Mouse (Mus musculus): ENCODE measurements around the gene Hand2.

Gene Hand2

GRCm38 (mm10) chr8:57341541-57341840 lies 20.7 kb downstream of the Hand2 start:
- DNase-seq (ENCODE audit: low read depth, low spot score): no peak

DNA sequence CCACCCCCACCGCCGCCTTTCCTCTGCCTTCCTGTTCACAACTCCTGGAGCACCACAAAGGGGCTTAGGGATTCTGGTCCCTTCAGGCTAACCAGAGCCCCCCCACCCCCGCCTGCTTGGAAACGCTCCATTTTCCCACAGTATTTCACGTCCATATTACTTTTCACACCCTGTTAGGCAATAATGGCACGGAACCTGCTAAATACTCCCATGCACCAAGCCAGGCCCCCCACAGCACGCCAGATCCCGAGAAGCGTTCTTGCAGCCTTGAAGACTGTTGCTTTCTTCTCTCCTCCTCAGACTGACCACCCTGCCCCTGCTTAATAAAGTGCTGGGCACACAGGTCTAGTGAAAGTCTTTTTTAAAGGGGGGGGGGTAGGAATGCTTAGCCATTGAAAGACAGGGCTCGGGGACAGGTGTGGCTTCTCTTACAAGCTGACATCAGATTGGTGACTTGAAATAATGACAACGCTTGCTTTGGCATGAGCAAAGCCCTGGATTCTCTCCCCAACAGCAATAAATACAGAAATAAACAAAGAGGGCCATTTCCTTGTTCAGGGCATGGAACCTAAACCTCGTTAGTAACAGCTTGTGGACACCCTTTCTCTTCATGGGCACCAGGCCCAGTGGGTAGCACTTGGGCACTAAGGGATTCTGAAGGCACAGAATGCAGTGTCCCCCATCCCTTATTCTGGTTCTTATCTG lies 21.8 kb downstream of the Hand2 start:
- DNase-seq (ENCODE audit: low read depth, low spot score): no peak

- no peak for DNase-seq (ENCODE audit: low read depth, low spot score)
Measured at GRCm38 (mm10) chr8:57343731-57344315, 23.0 kb downstream of the Hand2 start.

DNA sequence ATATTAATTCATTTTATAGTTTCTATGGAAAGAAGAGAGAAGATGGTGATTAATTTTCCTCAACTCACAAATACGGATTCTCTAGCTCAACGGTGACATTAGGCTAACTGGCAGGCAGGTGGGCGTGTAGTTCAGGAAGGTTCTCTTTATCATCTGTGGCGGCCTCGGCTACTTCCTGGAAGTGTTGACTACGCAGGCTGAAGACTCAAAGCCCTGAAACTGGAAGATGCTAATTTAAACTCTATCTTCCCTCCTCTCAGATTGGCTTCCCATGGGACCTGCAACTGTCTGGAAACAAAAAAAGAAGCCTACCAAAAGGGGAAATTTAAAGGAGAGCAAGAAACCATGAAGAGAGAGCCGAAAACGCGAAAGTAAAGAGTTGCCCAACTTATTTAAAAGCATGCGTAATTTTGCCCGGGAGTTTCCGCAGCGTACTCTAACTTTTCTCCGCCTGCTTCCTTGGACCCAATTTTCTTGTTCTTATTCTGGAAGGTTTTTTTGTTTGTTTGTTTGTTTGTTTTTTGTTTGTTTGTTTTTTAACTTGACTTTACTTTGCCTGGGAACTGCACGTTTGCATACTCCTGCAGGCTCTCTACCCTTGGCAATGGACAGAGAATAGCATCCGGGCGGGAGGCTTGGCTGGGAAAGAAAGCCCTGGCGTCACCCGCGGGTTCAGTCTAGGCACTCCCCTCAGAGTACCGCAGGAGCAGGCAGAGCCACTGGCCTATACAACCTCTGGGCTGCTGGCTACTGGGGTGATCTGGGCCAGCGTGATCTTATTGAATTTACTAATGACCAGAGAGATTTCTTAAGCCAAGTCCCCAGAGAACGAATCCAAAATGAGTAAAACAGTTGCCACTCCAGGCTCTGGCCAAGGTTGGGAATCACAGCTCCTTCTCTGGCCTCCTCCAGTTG lies 24.4 kb downstream of the Hand2 start:
- DNase-seq (ENCODE audit: low read depth, low spot score): peak; percentile 51

DNA sequence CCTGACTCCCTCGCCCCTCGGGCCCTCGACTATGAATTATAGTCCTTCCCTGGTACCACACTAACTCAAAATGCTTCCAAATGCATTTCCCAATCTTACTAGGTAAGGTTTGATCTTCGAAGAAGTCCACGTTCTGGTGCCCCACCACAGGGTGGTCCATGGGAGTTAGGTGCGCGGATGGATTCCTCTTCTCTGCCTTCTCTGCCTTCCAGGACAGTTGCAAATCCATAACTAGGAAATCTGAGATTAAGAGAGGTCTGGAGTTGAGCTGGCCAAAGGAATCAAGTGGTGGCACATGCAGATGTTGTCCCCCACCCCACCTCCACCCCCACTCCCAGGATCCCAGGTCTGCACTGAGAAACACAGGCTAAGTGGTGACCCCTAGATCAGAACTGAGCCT lies 25.6 kb downstream of the Hand2 start:
- no peak for DNase-seq (ENCODE audit: low read depth, low spot score)

DNA sequence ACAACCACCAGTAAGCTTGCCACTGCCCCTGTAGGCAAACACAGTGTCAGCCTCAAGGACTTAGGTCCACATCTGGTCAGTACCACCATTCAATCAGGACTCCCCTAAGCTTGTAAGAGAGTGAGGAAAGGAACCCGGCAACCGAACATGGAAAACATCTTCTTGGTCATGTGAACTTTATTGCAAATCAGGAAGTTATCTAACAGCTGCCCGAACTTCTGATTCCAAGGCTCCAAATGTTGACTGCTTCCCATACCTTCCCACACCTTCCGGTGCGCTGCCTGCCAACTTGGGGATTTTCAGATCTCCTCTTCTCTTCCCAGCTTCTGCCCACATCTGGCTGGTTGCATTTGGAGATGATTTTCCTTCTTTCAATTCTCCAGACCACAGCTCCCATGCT lies 26.4 kb downstream of the Hand2 start:
- no peak for DNase-seq (ENCODE audit: low read depth, low spot score)

GRCm38 (mm10) chr8:57348251-57348650 lies 27.5 kb downstream of the Hand2 start:
- DNase-seq (ENCODE audit: low read depth, low spot score): no peak

DNA sequence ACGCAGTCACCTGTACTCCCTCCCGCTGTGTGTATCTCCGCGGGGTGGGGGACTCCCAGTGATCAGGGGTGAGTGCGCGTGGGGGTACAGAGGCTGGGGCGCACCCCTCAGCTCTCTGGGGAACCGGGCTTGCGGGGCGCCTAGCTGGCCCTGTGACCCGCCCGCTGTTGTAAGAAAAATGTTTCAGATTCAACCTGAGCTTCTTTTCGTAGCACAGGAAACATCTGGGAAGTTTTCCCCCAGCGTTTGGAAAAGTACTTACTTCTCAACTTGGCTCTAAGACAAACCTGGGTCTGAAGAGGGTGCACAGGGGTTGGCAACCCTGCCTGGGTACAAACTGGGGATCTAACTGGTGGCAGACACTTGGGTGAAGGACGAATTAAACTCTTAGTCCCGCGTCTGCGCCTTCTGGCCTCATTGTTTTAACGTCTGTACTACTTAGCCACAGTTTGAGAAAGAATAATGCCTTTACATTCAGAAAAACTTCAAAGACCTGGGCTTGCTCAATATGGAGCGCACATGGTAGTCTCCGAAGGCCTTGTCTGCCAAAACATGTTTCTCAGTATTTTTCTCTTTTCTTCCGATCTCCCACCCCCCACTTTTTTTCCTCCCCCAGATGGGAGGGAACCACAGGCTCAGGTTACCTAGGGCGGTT lies 28.2 kb downstream of the Hand2 start:
- DNase-seq (ENCODE audit: low read depth, low spot score): no peak

DNA sequence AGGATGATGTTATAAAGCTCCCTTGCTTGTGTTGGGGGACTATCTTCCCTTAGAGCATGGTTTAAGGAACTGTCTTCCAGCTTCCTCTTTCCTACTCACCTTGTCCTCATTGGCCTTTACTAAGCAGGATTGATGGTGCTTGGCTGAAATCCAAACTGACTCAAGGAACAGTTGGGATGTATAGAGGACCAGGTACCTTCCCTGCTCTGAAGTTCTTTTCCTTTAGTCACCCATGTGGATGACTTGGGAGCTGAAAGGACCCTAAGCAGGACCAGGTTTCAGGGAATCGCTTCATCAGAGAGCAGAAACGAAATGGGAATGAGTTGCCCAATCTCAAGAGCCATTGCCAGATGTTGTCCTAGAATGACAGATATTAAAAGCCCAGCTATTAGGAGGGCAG lies 31.1 kb downstream of the Hand2 start:
- DNase-seq (ENCODE audit: low read depth, low spot score): no peak

DNA sequence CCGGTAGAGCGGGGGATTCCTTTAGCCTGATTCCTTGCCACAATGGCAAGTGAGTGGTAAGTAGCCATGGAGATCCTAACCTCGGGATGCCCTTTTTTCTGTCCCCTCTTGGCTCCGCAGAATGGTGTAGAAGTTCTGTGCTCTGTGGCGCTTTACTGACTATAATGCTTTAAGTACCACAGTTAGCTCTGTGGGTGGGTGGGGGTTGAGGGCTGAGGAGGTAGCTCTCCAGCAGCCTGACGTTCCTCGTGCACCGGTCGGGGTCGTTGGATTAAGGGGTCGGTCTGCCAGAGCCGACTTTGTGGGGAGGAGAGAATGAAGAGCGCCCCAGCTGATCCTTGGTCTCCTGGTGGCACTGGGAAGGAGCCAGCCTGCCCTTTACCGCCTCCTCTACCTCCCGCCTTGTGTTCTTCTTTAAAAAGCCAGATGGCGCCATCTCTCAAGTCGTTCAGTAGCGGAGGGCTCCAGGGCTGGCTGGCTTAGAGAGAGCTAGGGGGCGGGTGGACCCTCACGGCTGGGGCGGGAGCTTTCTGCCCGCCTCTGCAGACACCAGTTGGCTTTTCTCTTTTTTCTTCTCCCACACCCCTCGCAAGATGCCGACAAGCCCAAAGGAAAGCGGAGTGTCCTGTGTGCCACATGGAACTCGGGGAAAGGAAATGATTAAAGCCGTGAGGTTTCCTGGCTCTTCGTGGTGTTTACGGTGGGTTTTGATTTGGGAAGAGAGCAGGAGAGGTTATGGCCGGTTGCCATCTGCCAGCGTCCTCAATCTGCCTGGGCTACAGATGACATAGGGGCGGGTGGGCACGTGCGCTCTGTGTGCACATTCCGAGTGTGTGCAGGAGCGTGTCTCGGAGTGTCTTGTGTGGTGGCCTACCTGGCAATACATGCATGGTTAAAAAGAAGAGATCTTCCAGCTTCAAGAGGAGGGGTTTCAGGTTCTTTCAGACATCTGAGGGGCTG lies 32.8 kb downstream of the Hand2 start:
- peak; percentile 79 for DNase-seq (ENCODE audit: low read depth, low spot score)

DNA sequence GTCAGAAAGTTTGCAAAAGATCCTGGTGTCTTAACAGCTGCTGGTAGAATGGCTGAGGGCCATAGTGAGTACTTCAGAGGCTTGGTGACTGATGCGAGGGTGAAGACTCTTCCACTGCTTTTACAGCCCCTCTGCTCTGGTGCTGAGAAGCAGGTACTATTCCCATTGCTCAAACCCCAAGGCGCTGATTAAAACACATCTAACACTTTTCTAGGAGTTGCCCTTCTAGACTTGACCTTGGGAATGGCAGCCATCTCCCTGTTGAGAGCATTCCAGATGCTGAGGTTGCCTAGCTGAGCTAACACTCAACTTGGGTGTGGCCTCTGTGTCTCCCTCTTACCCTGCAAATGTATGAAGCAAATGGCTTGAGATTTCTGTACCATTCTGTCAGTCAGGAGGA lies 34.1 kb downstream of the Hand2 start:
- DNase-seq (ENCODE audit: low read depth, low spot score): no peak

DNA sequence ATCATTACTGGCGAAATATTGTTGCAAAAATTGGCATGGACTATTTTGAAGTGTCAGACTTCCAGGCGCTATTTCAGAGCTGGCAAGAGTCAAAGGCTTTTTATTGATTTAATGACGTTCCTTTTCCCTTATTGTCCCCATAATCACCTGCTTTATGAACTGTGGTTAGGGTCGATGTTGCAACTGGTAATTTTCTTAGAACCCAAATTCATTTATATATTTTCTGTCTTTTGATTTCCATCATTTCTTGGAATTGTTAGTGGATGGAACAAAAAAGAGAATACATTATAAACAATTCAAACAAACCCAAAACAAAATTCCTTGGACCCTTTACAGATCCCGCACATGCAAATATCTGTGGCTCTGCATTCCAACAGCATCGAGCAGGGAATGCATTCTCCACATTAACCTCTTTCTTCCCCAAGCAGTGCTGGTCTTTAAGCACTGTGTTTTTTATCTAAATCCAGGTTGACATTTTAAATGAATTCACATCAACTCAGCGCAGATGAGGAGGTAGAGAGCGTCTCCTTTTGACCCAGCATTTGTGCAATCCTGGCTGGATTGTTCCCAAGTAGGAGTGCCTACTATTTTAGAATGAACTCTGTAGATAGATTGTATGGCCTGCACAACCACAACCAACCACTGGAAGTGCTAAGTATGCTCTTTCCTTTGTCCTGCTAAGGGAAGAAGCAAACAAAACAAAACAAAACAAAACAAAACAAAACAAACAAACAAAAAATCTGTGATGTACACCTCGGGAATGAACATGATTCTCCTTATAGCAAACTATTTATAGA lies 35.9 kb downstream of the Hand2 start:
- DNase-seq (ENCODE audit: low read depth, low spot score): no peak

GRCm38 (mm10) chr8:57360493-57360892 lies 39.7 kb downstream of the Hand2 start:
- DNase-seq (ENCODE audit: low read depth, low spot score): no peak

- no peak for DNase-seq (ENCODE audit: low read depth, low spot score)
Measured at GRCm38 (mm10) chr8:57361003-57361805, 40.4 kb downstream of the Hand2 start.

DNA sequence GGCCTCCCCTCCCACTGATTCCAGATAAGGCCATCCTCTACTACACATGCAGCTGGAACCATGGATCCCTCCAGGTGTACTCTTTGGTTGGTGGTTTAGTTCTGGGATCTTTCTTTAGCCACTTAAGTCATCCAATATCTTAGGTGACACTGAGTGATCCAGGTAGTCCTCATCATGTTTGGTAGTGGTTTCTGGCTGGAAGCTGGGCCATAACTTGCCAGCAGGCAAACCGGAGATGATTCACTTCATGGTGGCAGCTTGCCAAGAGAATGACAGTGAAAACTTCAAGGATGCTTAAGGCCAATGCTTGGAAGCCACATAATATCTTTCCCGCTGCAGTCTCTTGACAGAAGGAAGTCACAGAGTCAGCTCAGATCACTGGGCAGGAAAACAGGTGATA lies 42.1 kb downstream of the Hand2 start:
- no peak for DNase-seq (ENCODE audit: low read depth, low spot score)

DNA sequence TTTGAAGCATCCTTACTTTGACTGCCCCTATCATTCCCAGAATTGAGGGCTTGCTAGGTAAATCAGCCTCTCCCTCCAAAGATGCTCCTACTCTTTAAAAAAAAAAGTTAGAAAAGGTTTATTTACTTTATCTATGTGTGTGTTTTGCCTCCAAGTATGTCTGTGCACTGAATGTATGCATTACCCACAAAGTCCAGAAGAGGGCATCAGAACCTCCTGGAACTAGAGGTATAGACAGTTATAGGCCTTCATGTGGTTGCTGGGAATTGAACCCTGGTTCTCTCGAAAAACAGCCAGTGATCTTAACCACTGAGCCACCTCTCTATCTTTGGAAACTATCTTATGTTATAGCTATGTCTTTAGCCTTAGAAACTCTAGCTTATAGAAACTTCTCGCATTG lies 53.3 kb downstream of the Hand2 start:
- peak; percentile 61 for DNase-seq (ENCODE audit: low read depth, low spot score)

All from R1 (cell line).